Mouse (Mus musculus) lung, postnatal 25 days (tissue): ENCODE data around the gene Hc.

Experiments used
- DNase-seq: peaks from one replicate; pipeline ENCODE4 v3.0.0; 2022; ENCODE audit warnings: low spot score

The Hc gene

GRCm38 (mm10) chr2:35061338-35061737 lies at the start of gene Hc:
TSS of gene Hc (minus strand) at chr2:35061438.
- no peak for DNase-seq

GRCm38 (mm10) chr2:35110521-35110920 lies 49.3 kb upstream of the Hc start:
- no peak for DNase-seq

- no peak for DNase-seq
These were observed 48.7 kb upstream of the Hc start for GRCm38 (mm10) chr2:35109924-35110304.

GRCm38 (mm10) chr2:35109141-35109923 lies 48.1 kb upstream of the Hc start, which contains the start of gene Cntrl:
TSS of gene Cntrl (plus strand) at chr2:35109492.
- DNase-seq: peak; percentile 95

GRCm38 (mm10) chr2:35108712-35109111 lies 47.5 kb upstream of the Hc start:
- DNase-seq: peak; percentile 67

- DNase-seq: peak; percentile 77
These were observed 46.9 kb upstream of the Hc start for GRCm38 (mm10) chr2:35107984-35108635.

- DNase-seq: no peak
These were observed 43.6 kb upstream of the Hc start for GRCm38 (mm10) chr2:35104843-35105242.

GRCm38 (mm10) chr2:35103558-35103957 lies 42.3 kb upstream of the Hc start:
- no peak for DNase-seq

GRCm38 (mm10) chr2:35102777-35103176 lies 41.5 kb upstream of the Hc start:
- DNase-seq: no peak

- DNase-seq: no peak
These were observed 40.2 kb upstream of the Hc start, which contains the start of gene AI182371 for GRCm38 (mm10) chr2:35101443-35101842. TSS of gene AI182371 (minus strand) at chr2:35101543.

GRCm38 (mm10) chr2:35100529-35100928 lies 39.3 kb upstream of the Hc start:
- DNase-seq: no peak

GRCm38 (mm10) chr2:35087418-35087817 lies 26.2 kb upstream of the Hc start:
- DNase-seq: no peak

- DNase-seq: no peak
These were observed 17.9 kb upstream of the Hc start for GRCm38 (mm10) chr2:35079166-35079565.

GRCm38 (mm10) chr2:35074328-35074727 lies 13.1 kb upstream of the Hc start:
- no peak for DNase-seq

- peak; percentile 10 for DNase-seq
These were observed 11.3 kb upstream of the Hc start for GRCm38 (mm10) chr2:35072547-35072946.

- DNase-seq: no peak
These were observed 9.0 kb upstream of the Hc start for GRCm38 (mm10) chr2:35070275-35070674.

- DNase-seq: no peak
These were observed 7.9 kb upstream of the Hc start for GRCm38 (mm10) chr2:35069124-35069523.

- DNase-seq: no peak
These were observed 5.9 kb upstream of the Hc start for GRCm38 (mm10) chr2:35067117-35067516.

- no peak for DNase-seq
These were observed 5.4 kb upstream of the Hc start for GRCm38 (mm10) chr2:35066525-35067082.

GRCm38 (mm10) chr2:35063333-35064030 lies 2.2 kb upstream of the Hc start:
- DNase-seq: peak; percentile 22

- no peak for DNase-seq
These were observed 341 bp downstream of the Hc start for GRCm38 (mm10) chr2:35060897-35061296.

- no peak for DNase-seq
These were observed 982 bp downstream of the Hc start for GRCm38 (mm10) chr2:35060256-35060655.

GRCm38 (mm10) chr2:35058325-35058724 lies 2.9 kb downstream of the Hc start:
- no peak for DNase-seq
